Mouse (Mus musculus): ENCODE results near the gene Pth2.

DNA sequence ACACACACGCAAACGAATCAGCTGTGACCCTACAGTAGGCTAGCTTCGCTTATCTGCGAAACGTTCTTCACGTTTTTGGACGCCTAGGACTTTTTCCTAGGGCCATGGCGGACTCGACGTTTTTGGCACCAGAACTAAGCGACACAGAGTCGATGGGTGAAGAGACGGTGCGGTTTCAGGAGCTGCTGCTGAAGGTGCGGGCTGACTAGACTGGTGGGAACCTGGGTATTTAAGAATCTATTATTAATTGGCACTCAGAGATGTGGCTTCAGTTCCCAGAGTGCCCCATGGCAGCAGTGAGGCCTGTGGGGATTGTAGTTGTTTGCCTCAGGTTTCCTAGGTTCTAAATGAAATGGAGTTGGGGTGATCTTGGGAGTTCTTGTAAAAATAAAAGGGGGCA, 24.6 kb upstream of the Pth2 start:
- TF ChIP-seq CTCF (IDR thresholded peaks at IDR 0.05; ENCODE audit: extremely low read depth, insufficient read depth, low read length) (no peak), POLR2A (IDR thresholded peaks at IDR 0.05; ENCODE audit: extremely low read depth, insufficient read depth, low read length) (no peak)
